Mouse (Mus musculus) C2C12 (cell line): ENCODE measurements at regions not wholly inside any gene's neighbourhood (a gene's known extent, or its start where the extent isn't known, plus 50 kb on each side); places are given as distances from the start of the nearest gene placed in this dataset.

Experiments used
- H3K27me3 ChIP-seq: one replicate; pipeline ENCODE4 v1.6.1; 2011; ENCODE audit not compliant: control insufficient read depth, insufficient read depth, insufficient read length
- H3K36me3 ChIP-seq: one replicate; pipeline ENCODE4 v1.6.1; 2011; ENCODE audit not compliant: control insufficient read depth, insufficient read depth
- H3K4me3 ChIP-seq: one replicate; pipeline ENCODE4 v1.5.1; 2011; ENCODE audit warnings: mild to moderate bottlenecking, control low read depth; ENCODE audit not compliant: poor library complexity, insufficient read depth, severe bottlenecking
- H3K79me2 ChIP-seq: one replicate; pipeline ENCODE4 v1.6.1; 2011; ENCODE audit not compliant: control insufficient read depth, insufficient read depth
- H3K79me3 ChIP-seq: one replicate; pipeline ENCODE4 v1.6.1; 2011; ENCODE audit warnings: low read depth, control low read depth
- H3ac ChIP-seq: one replicate; pipeline ENCODE3; 2011; ENCODE audit warnings: low read depth; ENCODE audit not compliant: control insufficient read depth, insufficient read length
- CEBPB ChIP-seq: IDR thresholded peaks from one replicate; pipeline ENCODE4 v1.6.1; 2011; ENCODE audit warnings: low read depth, mild to moderate bottlenecking, control low read depth, moderate library complexity
- CTCF ChIP-seq: IDR thresholded peaks from one replicate; pipeline ENCODE4 v1.5.1; 2011; ENCODE audit not compliant: control insufficient read depth, insufficient read depth, insufficient read length
- FOSL1 ChIP-seq: IDR thresholded peaks from one replicate; pipeline ENCODE4 v1.8.0; 2011; ENCODE audit warnings: mild to moderate bottlenecking, low read length; ENCODE audit not compliant: poor library complexity, insufficient read depth, severe bottlenecking
- MAX ChIP-seq: IDR thresholded peaks from one replicate; pipeline ENCODE4 v1.6.1; 2011; ENCODE audit warnings: mild to moderate bottlenecking, control low read depth
- MYOD1 ChIP-seq: IDR thresholded peaks from one replicate; pipeline ENCODE4 v1.6.1; 2011; ENCODE audit warnings: low read depth; ENCODE audit not compliant: control insufficient read depth, insufficient read length
- MYOG ChIP-seq: IDR thresholded peaks from one replicate; pipeline ENCODE4 v1.6.1; 2011; ENCODE audit not compliant: control insufficient read depth, insufficient read length; ENCODE audit errors: extremely low read depth
- USF1 ChIP-seq: IDR thresholded peaks from one replicate; pipeline ENCODE4 v1.6.1; 2011; ENCODE audit warnings: low read depth, mild to moderate bottlenecking, control low read depth, moderate library complexity

GRCm38 (mm10) chr16:29736211-29736610 lies 157.1 kb downstream of the Opa1 start:
- Histone ChIP-seq H3ac (no peak overlapping the region), H3K79me2 (no peaks in the 10 kb centered on the region), H3K27me3 (no peaks in the 10 kb centered on the region), H3K4me3 (no peak overlapping the region), H3K36me3 (no peaks in the 10 kb centered on the region), H3K79me3 (no peaks in the 10 kb centered on the region)
- no peak for TF ChIP-seq USF1
- TF ChIP-seq FOSL1, result no peak
- no peak for TF ChIP-seq MYOG
- TF ChIP-seq MYOD1, result no peak
- TF ChIP-seq CEBPB, result no peak
- no peak for TF ChIP-seq CTCF
- no peak for TF ChIP-seq MAX

GRCm38 (mm10) chr16:29738075-29738474 lies 158.9 kb downstream of the Opa1 start:
- H3K4me3 ChIP-seq, result no peak overlapping the region
- no peaks in the 10 kb centered on the region for H3K79me2 ChIP-seq
- no peaks in the 10 kb centered on the region for H3K27me3 ChIP-seq
- H3ac ChIP-seq, result no peak overlapping the region
- TF ChIP-seq MAX (no peak), USF1 (no peak), MYOD1 (no peak), MYOG (no peak), FOSL1 (no peak), CTCF (no peak), CEBPB (no peak)
- no peaks in the 10 kb centered on the region for H3K36me3 ChIP-seq
- no peaks in the 10 kb centered on the region for H3K79me3 ChIP-seq

GRCm38 (mm10) chr16:29742497-29743230 lies 163.5 kb downstream of the Opa1 start:
- Histone ChIP-seq H3K36me3 (no peaks in the 10 kb centered on the region), H3ac (no peak overlapping the region), H3K79me2 (no peaks in the 10 kb centered on the region), H3K79me3 (no peaks in the 10 kb centered on the region), H3K27me3 (no peaks in the 10 kb centered on the region), H3K4me3 (no peak overlapping the region)
- TF ChIP-seq CEBPB, result no peak
- TF ChIP-seq MYOG, result no peak
- no peak for TF ChIP-seq CTCF
- TF ChIP-seq FOSL1, result no peak
- TF ChIP-seq MYOD1, result no peak
- no peak for TF ChIP-seq USF1
- no peak for TF ChIP-seq MAX

- no peak overlapping the region for H3ac ChIP-seq
- H3K36me3 ChIP-seq, result no peaks in the 10 kb centered on the region
- no peaks in the 10 kb centered on the region for H3K27me3 ChIP-seq
- no peaks in the 10 kb centered on the region for H3K79me2 ChIP-seq
- no peaks in the 10 kb centered on the region for H3K79me3 ChIP-seq
- no peak for TF ChIP-seq USF1
- no peak for TF ChIP-seq FOSL1
- TF ChIP-seq MAX, result no peak
- TF ChIP-seq MYOD1, result no peak
- no peak for TF ChIP-seq MYOG
- no peak for TF ChIP-seq CEBPB
- no peak for TF ChIP-seq CTCF
- no peak overlapping the region for H3K4me3 ChIP-seq
These were observed 166.4 kb downstream of the Opa1 start for GRCm38 (mm10) chr16:29745486-29745885.

GRCm38 (mm10) chr16:29746245-29746644 lies 167.1 kb downstream of the Opa1 start:
- TF ChIP-seq MYOG, result no peak
- no peak for TF ChIP-seq FOSL1
- no peak for TF ChIP-seq CTCF
- no peak for TF ChIP-seq CEBPB
- no peak for TF ChIP-seq MAX
- no peak for TF ChIP-seq USF1
- TF ChIP-seq MYOD1, result no peak
- H3K79me2 ChIP-seq, result no peaks in the 10 kb centered on the region

GRCm38 (mm10) chr16:29749167-29749566 lies 170.0 kb downstream of the Opa1 start:
- TF ChIP-seq CEBPB (no peak), MYOD1 (no peak), CTCF (no peak), MAX (no peak), USF1 (no peak), FOSL1 (no peak), MYOG (no peak)
- Histone ChIP-seq H3K4me3 (no peak overlapping the region), H3K79me3 (no peaks in the 10 kb centered on the region), H3ac (no peak overlapping the region), H3K79me2 (no peaks in the 10 kb centered on the region), H3K27me3 (no peaks in the 10 kb centered on the region), H3K36me3 (no peaks in the 10 kb centered on the region)

More at GRCm38 (mm10) chr16:29746245-29746644, 167.1 kb downstream of the Opa1 start:
- Histone ChIP-seq H3K79me3 (no peaks in the 10 kb centered on the region), H3K27me3 (no peaks in the 10 kb centered on the region), H3K4me3 (no peak overlapping the region), H3ac (no peak overlapping the region), H3K36me3 (no peaks in the 10 kb centered on the region)
